Mouse (Mus musculus) mesoderm, embryonic 11.5 days (tissue): ENCODE measurements around the gene Olfr993.

Source experiments
- DNase-seq: peaks from one replicate; pipeline ENCODE4 v3.0.0-alpha.2; 2012; ENCODE audit warnings: low read depth, low spot score

Gene Olfr993

GRCm38 (mm10) chr2:85414777-85415176 lies at the start of gene Olfr993:
TSS of gene Olfr993 (minus strand) at chr2:85414877.
- DNase-seq: no peak

GRCm38 (mm10) chr2:85443539-85443938 lies 28.9 kb upstream of the Olfr993 start, which contains the start of gene Olfr995:
TSS of gene Olfr995 (minus strand) at chr2:85443639.
- DNase-seq: no peak

- DNase-seq: no peak
Measured at GRCm38 (mm10) chr2:85442546-85442945, 27.9 kb upstream of the Olfr993 start.

GRCm38 (mm10) chr2:85436351-85436750 lies 21.7 kb upstream of the Olfr993 start, which contains the start of gene Olfr994:
TSS of gene Olfr994 (minus strand) at chr2:85436451.
- DNase-seq: no peak

GRCm38 (mm10) chr2:85425893-85426292 lies 11.2 kb upstream of the Olfr993 start:
- no peak for DNase-seq

GRCm38 (mm10) chr2:85409369-85409768 lies 5.3 kb downstream of the Olfr993 start, which contains the start of gene Olfr992:
TSS of gene Olfr992 (minus strand) at chr2:85409469.
- no peak for DNase-seq
